Mouse (Mus musculus) right cerebral cortex, postnatal 10 days (tissue): Measurements from ENCODE around the gene Cybrd1.

Experiments
- DNase-seq, 2 experiments: peaks; one replicate each; pipeline ENCODE4 v3.0.0; 2021; ENCODE audit warnings: low spot score in 2 of 2

Gene Cybrd1

DNA sequence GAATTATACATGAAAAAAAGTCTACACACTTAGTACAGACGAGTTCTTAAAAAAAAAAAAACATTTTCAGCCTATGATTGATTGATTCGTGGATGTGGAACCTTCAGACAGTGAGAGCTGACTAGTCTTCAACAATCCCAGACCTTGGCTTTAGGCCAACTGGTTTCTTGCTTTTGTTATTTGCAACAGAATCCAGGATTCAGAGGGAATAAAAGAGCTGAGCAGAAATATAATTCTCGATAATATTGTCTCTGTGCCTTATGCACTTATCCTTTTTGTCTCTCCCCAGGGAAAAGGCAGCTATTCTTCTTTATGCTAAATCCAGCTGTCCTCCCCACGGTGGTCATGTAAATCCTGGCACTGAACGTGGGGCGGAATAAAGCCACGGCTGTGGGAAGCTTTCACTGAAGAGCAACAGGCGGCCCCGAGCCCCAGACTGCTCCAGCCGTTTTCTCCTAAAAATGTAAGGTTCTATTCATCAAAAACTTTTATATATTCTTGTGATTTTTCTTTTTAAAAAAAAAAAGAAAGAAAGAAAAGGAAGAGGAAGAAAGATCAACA lies 50.8 kb downstream of the Cybrd1 start:
- DNase-seq, result no peak

GRCm38 (mm10) chr2:71173031-71173430 lies 55.3 kb downstream of the Cybrd1 start:
- no peak for DNase-seq

DNA sequence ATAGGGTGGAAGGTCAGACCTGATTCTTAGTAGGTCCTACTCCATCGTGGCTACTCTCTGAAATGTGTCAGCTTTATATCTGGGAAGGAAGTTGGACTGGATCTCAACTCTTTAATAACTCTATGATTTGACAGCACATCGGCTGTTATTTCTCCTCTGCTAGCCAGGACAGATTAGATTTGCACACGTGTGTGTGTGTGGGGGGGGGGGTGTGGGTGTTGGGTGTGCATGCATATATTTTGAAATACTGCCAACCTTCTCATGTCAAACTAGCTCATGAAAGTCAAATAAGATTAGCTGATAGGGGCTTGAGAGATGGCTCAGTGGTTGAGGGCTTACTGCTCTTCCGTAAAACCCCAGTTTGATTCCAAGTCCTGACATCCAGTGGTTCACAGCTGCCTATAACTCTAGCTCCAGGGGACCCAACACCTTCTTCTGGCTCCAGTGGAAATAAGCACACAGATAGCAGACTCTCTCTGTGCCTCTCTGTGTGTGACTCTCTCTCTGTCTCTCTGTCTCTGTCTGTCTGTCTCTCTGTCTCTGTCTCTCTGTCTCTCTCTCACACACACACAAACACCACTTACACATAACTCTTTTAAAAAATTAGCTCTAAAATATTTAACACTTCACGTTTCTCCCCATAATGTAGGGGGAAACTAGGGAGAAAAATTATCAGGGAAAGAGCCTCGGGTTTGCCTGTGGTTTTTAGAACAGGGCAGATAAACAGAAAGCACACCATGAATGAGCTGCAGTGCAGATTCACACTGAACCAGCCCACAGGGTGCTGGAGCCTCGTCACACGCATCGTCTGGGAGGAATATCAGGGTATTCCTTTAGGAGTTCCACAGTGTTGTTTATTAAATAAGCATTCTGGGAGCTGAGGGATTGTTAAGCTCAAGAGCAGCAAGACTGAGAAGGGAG lies 58.9 kb downstream of the Cybrd1 start:
- no peak for DNase-seq

GRCm38 (mm10) chr2:71177250-71177615 lies 59.5 kb downstream of the Cybrd1 start:
- no peak for DNase-seq

GRCm38 (mm10) chr2:71177760-71178159 lies 60.0 kb downstream of the Cybrd1 start:
- DNase-seq, result no peak

DNA sequence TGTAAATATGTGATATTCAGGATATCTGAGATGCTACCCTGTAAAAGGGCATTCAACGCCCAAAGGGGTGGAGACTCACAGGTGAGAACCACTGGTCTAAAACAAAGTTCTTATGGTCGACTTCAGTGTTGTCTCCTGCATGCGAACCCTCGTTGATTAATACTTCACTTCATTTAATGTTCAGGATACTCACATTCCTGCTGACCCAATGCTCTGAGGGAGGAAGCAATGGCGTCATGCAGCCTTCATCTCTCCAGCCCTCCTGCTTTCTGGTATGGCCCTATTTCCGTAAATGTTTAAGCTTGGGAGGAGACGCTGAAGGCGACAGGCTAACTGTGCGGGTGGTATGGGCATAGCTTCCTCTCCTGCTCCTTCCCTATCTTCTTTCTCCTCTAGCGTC lies 62.0 kb downstream of the Cybrd1 start:
- DNase-seq, result no peak

- DNase-seq, result no peak
These were observed 63.0 kb downstream of the Cybrd1 start for GRCm38 (mm10) chr2:71180566-71181217.

- no peak for DNase-seq
These were observed 70.2 kb downstream of the Cybrd1 start for GRCm38 (mm10) chr2:71187950-71188349.

DNA sequence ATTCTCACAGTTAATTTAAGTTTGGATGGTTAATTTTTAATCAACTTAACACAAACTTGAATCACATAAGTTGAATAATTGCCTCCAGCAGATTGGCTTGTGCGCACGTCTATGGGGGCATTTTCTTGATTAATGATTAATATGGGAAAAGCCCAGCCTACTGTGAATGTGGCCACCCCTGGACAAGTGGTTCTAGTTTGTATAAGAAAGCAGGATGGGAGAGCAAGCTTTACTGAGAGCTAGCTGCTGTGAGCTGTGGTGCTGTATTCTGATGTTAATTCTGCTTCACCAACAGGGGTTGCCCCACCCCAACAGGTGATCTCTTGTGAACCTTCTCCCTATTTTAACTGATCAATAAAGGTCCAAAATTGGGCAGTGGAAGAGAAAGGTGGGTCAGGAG lies 71.1 kb downstream of the Cybrd1 start:
- DNase-seq, result no peak

GRCm38 (mm10) chr2:71191391-71192194 lies 73.9 kb downstream of the Cybrd1 start:
- DNase-seq, result no peak

DNA sequence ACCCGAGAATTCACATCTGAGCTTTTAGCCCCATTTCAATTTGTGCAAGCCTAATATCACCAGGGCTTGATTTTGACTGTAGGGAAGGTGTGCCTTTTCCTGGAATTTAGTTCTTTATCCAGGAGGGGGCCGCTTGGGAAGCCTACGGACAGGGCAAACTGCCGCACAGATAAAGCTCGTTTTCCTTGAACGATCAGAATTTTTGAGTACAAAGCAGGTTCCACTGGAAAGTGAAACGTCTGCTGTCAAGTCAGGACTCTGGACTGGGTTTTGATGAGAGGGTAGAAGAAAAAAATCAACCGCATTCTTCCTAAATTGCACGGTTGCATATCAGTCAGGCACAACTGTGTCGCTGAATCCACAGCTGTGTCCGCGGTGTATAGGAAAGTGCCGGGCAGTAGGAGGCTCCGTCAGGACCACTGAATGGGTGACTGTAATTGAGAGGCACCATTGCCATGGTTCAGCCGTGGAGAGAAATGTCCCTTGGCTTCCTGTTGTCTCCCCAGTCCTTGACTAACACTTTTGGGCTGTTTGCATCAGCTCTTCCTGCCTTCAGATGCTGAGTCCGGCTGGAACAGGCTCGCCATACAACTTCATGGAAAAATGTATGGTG lies 74.6 kb downstream of the Cybrd1 start:
- DNase-seq, result no peak
